Mouse (Mus musculus): Measurements from ENCODE around the gene Arhgap8. TPM values are rescaled to one million over a fixed set of nuclear protein-coding genes. Genes with fewer than 3 reads are reported as not detected.
"Not testable (repeated sequence)": the region's sequence is repeated elsewhere in the genome, so short reads cannot be mapped to it uniquely, and the experiment has no call there.

Arhgap8 gene
- polyA plus RNA-seq, 2 experiments = 0.22 to 0.29 TPM

DNA sequence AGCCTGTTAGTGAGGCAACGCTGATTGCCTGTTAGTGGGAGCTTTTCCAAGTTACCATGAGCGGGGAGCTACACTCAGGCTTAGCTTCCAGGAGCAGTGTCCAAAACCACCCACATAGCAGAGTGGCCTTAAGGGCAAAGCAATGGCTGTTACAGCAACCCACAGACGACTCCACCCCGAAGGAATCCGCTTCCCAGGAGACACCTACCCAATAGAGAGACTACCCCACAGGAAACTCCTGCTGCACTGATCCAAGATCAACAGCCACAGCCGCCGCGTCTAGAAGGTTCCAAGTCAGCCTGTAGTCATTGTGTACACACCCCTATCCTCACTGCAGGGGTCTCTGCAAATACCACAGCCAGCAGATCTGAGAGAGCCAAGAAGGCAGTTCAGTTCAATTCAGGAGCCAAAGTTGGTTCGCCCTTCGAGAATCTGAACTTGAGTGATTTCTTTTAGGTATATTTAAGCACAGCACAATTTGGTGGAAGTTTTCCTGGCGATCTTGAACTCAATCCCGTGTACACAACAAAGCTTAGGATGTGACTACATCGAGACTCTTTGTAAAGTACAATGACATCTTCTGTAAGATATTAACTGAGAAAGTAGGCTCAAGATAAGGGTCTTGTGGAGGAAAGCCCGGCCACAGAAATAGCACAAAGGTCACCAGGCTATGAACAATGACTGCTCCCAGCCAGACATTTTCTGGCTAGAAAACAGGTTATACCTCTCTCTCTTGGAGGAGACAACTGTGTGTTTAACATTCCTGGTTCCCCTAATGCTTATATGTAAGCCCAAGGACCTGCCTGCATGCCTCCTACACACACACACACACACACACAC is 7.1 kb upstream of the Arhgap8 start:
- Histone ChIP-seq H3K36me3 (replicated peaks; ENCODE audit: control insufficient read depth, insufficient read depth, low read depth) (no peaks in the 10 kb centered on the region), H3K4me1 (replicated peaks; ENCODE audit: control insufficient read depth in 2 of 2, insufficient read depth in 2 of 2, low read length in 1 of 2) (peaks cover 0 to 3% of the 10 kb centered on the region in 2 experiments; a peak in 2 of 4 replicates), H3K4me2 (ENCODE audit: low read depth) (no peak overlapping the region), H3K27me3 (ENCODE audit: control insufficient read depth, insufficient read depth, low read length) (no peaks in the 10 kb centered on the region), H3K9me3 (ENCODE audit: control insufficient read depth, low read length) (no peaks in the 10 kb centered on the region), H3K27ac (no peak overlapping the region), H3K4me3 (ENCODE audit: insufficient read depth in 1 of 2, low read depth in 2 of 2, low read length in 2 of 2) (no peak overlapping the region), H3K9ac (replicated peaks) (no peak overlapping the region)
- ATAC-seq (ENCODE audit: insufficient read depth) (no peak), DNase-seq (ENCODE audit: low read depth in 3 of 3, low spot score in 3 of 3) (no peak)
- WGBS (ENCODE audit: insufficient replicate concordance) = 44% methylated on average over 14 of the region's 14 CpGs
- TF ChIP-seq CTCF (IDR thresholded peaks at IDR 0.05; ENCODE audit: low read depth) = no peak
- no peak for TF ChIP-seq EP300 (IDR thresholded peaks at IDR 0.05; ENCODE audit: low read depth)

DNA sequence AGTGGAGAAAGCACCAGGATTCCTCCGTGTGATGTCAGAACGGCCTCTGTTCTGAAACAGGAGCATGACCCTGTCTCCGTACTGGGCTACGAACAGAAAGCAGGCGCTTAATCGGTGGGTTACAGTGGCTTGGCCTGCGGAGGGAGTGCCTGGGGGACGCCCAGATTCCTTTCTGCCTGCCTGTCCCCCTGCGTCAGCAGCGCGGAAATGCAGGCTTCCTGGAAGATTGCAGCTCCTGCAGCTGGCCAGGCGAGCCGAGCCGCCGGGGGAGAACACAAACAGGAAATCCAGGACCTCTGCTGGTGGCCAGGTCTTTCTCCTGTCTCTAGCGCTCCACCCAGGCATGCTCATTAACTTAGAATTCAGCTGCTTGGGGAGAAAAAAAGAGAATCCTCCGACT is 5.1 kb upstream of the Arhgap8 start:
- Histone ChIP-seq H3K27me3 (ENCODE audit: control insufficient read depth, insufficient read depth, low read length) (no peaks in the 10 kb centered on the region; the same call in 1 of the 2 replicates), H3K4me1 (replicated peaks; ENCODE audit: control insufficient read depth in 2 of 2, insufficient read depth in 2 of 2, low read length in 1 of 2) (peaks cover 0 to 3% of the 10 kb centered on the region in 2 experiments; a peak in 2 of 4 replicates), H3K36me3 (replicated peaks; ENCODE audit: control insufficient read depth, insufficient read depth, low read depth) (no peaks in the 10 kb centered on the region), H3K9ac (replicated peaks) (no peak overlapping the region), H3K9me3 (ENCODE audit: control insufficient read depth, low read length) (no peaks in the 10 kb centered on the region), H3K4me3 (ENCODE audit: insufficient read depth in 1 of 2, low read depth in 2 of 2, low read length in 2 of 2) (no peak overlapping the region), H3K4me2 (ENCODE audit: low read depth) (peak overlapping the region; percentile 26), H3K27ac (no peak overlapping the region)
- under 1% methylated on average over 17 of the region's 17 CpGs for WGBS (ENCODE audit: insufficient replicate concordance)
- TF ChIP-seq CTCF (IDR thresholded peaks at IDR 0.05; ENCODE audit: low read depth) = 0 out of 2 replicates have a peak, but pooled peaks have one; percentile 10
- no peak for TF ChIP-seq EP300 (IDR thresholded peaks at IDR 0.05; ENCODE audit: low read depth)
- ATAC-seq (ENCODE audit: insufficient read depth) (peak; percentile 51), DNase-seq (ENCODE audit: low read depth in 3 of 3, low spot score in 3 of 3) (peak in 1 of 3 experiments; percentile 13)

DNA sequence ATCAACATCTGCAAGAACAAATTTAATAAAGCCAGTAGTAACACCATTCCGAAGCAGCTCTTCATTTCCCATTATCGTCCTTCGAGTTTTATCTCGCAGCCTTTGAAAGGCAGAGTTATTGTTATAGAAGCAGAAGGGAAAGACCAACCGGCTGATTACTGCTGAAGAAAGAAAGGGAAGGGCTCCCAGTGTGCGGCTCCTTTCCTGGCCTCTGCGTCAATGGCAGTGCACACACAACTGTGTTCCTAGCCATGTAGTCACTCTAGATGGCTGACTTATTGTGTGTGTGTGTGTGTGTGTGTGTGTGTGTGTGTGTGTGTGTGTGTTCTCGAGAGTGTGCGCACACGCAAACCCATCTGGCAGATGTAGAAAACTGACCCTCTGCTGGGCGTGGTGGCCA is 4.7 kb upstream of the Arhgap8 start:
- TF ChIP-seq EP300 (IDR thresholded peaks at IDR 0.05; ENCODE audit: low read depth) = no peak
- no peak for TF ChIP-seq CTCF (IDR thresholded peaks at IDR 0.05; ENCODE audit: low read depth)
- Histone ChIP-seq H3K9me3 (ENCODE audit: control insufficient read depth, low read length) (no peaks in the 10 kb centered on the region), H3K36me3 (replicated peaks; ENCODE audit: control insufficient read depth, insufficient read depth, low read depth) (no peaks in the 10 kb centered on the region), H3K4me3 (ENCODE audit: insufficient read depth in 1 of 2, low read depth in 2 of 2, low read length in 2 of 2) (no peak overlapping the region), H3K27me3 (ENCODE audit: control insufficient read depth, insufficient read depth, low read length) (peaks cover 3% of the 10 kb centered on the region), H3K4me1 (replicated peaks; ENCODE audit: control insufficient read depth in 2 of 2, insufficient read depth in 2 of 2, low read length in 1 of 2) (peaks cover 0 to 3% of the 10 kb centered on the region in 2 experiments; a peak in 2 of 4 replicates), H3K9ac (replicated peaks) (no peak overlapping the region), H3K4me2 (ENCODE audit: low read depth) (peak overlapping the region; percentile 26), H3K27ac (no peak overlapping the region)
- no peak for ATAC-seq (ENCODE audit: insufficient read depth)
- DNase-seq (ENCODE audit: low read depth in 3 of 3, low spot score in 3 of 3) = no peak
- 20% methylated on average over 11 of the region's 11 CpGs for whole genome bisulfite sequencing (ENCODE audit: insufficient replicate concordance)

DNA sequence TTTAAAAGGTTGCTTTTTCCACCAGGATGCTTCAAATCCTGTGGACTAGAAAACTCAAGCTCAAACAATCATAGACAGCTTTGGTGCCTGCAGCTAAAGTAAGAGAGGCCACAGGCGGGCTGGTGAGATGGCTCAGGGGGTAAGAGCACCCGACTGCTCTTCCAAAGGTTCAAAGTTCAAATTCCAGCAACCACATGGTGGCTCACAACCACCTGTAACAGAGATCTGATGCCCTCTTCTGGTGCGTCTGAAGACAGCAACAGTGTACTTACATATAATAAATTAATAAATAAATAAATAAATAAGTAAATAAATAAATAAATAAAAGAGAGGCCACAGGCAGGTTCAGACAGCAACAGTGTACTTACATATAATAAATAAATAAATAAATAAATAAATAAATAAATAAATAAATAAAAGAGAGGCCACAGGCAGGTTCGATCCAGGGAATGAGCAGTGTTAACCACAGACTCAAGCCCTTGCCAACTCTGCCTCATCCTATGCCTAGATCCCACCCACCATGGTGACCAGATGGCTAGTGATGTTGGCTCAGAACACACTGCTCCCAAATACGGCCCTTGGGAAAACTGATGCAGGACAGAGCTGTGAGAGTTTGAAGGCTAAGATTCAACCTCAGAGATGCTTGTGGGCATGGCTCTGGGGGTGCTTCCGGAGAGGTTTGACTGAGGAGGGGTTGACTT is 2.1 kb upstream of the Arhgap8 start:
- H3K9me3 ChIP-seq (ENCODE audit: control insufficient read depth, low read length); ATAC-seq (ENCODE audit: insufficient read depth); DNase-seq (ENCODE audit: low read depth in 3 of 3, low spot score in 3 of 3); H3K9ac ChIP-seq (replicated peaks); H3K27ac ChIP-seq; H3K27me3 ChIP-seq (ENCODE audit: control insufficient read depth, insufficient read depth, low read length); H3K4me2 ChIP-seq (ENCODE audit: low read depth); H3K4me1 ChIP-seq (replicated peaks; ENCODE audit: control insufficient read depth in 2 of 2, insufficient read depth in 2 of 2, low read length in 1 of 2); H3K4me3 ChIP-seq (ENCODE audit: insufficient read depth in 1 of 2, low read depth in 2 of 2, low read length in 2 of 2); H3K36me3 ChIP-seq (replicated peaks; ENCODE audit: control insufficient read depth, insufficient read depth, low read depth): not testable (repeated sequence)
- TF ChIP-seq CTCF (IDR thresholded peaks at IDR 0.05; ENCODE audit: low read depth) = 0 out of 2 replicates have a peak, but pooled peaks have one; percentile 14
- 45% methylated on average over 6 of the region's 6 CpGs for WGBS (ENCODE audit: insufficient replicate concordance)

DNA sequence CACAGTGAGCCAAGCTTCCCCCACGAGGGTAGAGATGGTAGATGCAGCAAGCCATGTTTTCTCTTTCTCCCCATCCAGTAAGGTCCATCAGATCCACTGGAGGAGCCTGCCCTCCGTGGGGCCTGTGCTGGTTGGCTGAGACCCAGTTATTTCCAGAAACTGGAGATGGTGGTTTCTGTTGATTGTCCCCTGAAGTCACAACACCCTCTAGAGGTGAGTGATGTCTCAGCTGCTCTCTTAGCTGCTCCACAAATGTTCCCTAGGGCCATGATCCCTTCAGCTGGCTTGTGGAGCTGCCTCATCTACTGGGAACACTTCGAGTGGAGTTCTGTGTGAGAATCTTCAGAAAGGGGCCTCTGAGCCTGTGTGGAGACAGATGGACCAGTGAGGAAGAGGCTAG is 1.1 kb upstream of the Arhgap8 start:
- no peak for ATAC-seq (ENCODE audit: insufficient read depth)
- H3K36me3 ChIP-seq (replicated peaks; ENCODE audit: control insufficient read depth, insufficient read depth, low read depth) = no peaks in the 10 kb centered on the region
- no peak overlapping the region for H3K27ac ChIP-seq
- TF ChIP-seq EP300 (IDR thresholded peaks at IDR 0.05; ENCODE audit: low read depth) (no peak), CTCF (IDR thresholded peaks at IDR 0.05; ENCODE audit: low read depth) (0 out of 2 replicates have a peak, but pooled peaks have one; percentile 11)
- no peaks in the 10 kb centered on the region for H3K9me3 ChIP-seq (ENCODE audit: control insufficient read depth, low read length)
- DNase-seq (ENCODE audit: low read depth in 3 of 3, low spot score in 3 of 3) = no peak
- H3K9ac ChIP-seq (replicated peaks) = no peak overlapping the region
- 42% methylated on average over 3 of the region's 3 CpGs for WGBS (ENCODE audit: insufficient replicate concordance)
- no peak overlapping the region for H3K4me3 ChIP-seq (ENCODE audit: insufficient read depth in 1 of 2, low read depth in 2 of 2, low read length in 2 of 2)
- H3K4me2 ChIP-seq (ENCODE audit: low read depth) = no peak overlapping the region
- H3K27me3 ChIP-seq (ENCODE audit: control insufficient read depth, insufficient read depth, low read length) = peaks cover 4% of the 10 kb centered on the region
- peaks cover 0 to 5% of the 10 kb centered on the region in 2 experiments; a peak in 2 of 4 replicates for H3K4me1 ChIP-seq (replicated peaks; ENCODE audit: control insufficient read depth in 2 of 2, insufficient read depth in 2 of 2, low read length in 1 of 2)
